ENCODE assay signal across 14 mouse cellular contexts in the genomic region with DNA sequence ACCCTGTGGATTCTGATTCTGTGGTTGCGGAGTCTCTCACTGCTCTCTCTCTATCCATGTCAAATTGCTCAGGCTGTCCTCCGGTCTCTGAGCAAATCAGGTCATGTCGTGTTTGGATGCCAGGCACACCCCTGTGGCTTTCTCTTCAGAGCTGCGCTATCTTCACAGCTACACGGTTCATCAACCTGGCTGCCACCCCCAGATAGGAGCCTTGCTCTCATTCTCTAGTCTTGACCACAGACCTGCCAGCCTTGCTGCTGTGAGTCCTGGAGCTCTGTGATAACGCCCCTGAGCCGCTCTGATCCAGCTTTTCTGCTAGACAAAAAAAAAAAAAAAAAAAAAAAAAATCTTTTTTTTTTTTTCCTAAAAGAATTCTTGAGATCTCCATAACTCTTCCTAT.
DNase-seq lines count a peak whose midpoint lies in the region; ATAC-seq and TF ChIP-seq lines count a peak whose summit lies in the region.
"Had no signal": no experiment of that assay in that cellular context is flagged by ENCODE, and none has a peak within 500 bp of the region (broad histone marks: within the 10 kb centered on the region; RNA-seq: fewer than 3 reads in every experiment).

No protein-coding gene starts in this region.

- no peaks in the 10 kb centered on the region for H3K9me3 ChIP-seq in heart, embryonic 11.5 days (replicated peaks; ENCODE audit: control insufficient read depth, low read length)
- H3K9me3 ChIP-seq in G1E (replicated peaks): no peaks in the 10 kb centered on the region
- H3K9me3 ChIP-seq in liver, embryonic 14.5 days (ENCODE audit: control insufficient read depth, low read length): no peaks in the 10 kb centered on the region
- H3K9me3 ChIP-seq: embryonic facial prominence, embryonic 15.5 days; forebrain, embryonic 15.5 days; limb, embryonic 12.5 days; neural tube, embryonic 15.5 days had no signal

- no peak for TF ChIP-seq POLR2A in heart, adult 2 months (IDR thresholded peaks at IDR 0.05; ENCODE audit: insufficient read depth, low read depth, low read length)

- H3K27ac ChIP-seq in heart, embryonic 11.5 days (ENCODE audit: low read depth, low read length): no peak overlapping the region
- no peak overlapping the region for H3K27ac ChIP-seq in heart, adult 2 months
- no peak overlapping the region for H3K27ac ChIP-seq in liver, embryonic 14.5 days
- H3K27ac ChIP-seq: embryonic facial prominence, embryonic 15.5 days; forebrain, embryonic 15.5 days; gastrocnemius, adult 2 months; limb, embryonic 12.5 days; neural tube, embryonic 15.5 days had no signal

- 56% methylated on average over 7 of the region's 7 CpGs for WGBS in heart, embryonic 11.5 days (ENCODE audit: insufficient replicate concordance)
- WGBS in heart, adult 2 months: 69% methylated on average over 7 of the region's 7 CpGs
- 19% methylated on average over 7 of the region's 7 CpGs for WGBS in liver, embryonic 14.5 days (ENCODE audit: insufficient replicate concordance)

- H3K79me2 ChIP-seq in heart, adult 2 months (replicated peaks; ENCODE audit: control insufficient read depth, insufficient read depth, low read length): no peaks in the 10 kb centered on the region

- TF ChIP-seq CTCF in heart, adult 2 months (IDR thresholded peaks at IDR 0.05): no peak
- TF ChIP-seq CTCF in G1E (IDR thresholded peaks at IDR 0.05; ENCODE audit: low read depth, low read length): no peak
- TF ChIP-seq CTCF in liver, embryonic 14.5 days (IDR thresholded peaks at IDR 0.05; ENCODE audit: low read depth): no peak

- no peak for DNase-seq in heart, adult 2 months
- DNase-seq in G1E (ENCODE audit: low spot score): peak; percentile 25
- peak; percentile 74 for DNase-seq in c-Kit-positive CD71-positive TER-119-positive erythroid progenitor cells, embryonic 14.5 days (ENCODE audit: low spot score)
- peak; percentile 60 to 73 (median 64) for DNase-seq in liver, embryonic 14.5 days (ENCODE audit: low read depth in 3 of 3, low spot score in 3 of 3)
- no peak for DNase-seq in thymus, postnatal 10 days (ENCODE audit: low spot score in 2 of 2)
- DNase-seq in left cerebral cortex, adult 18-20 months (ENCODE audit: low spot score in 2 of 2): no peak
- DNase-seq: gastrocnemius, adult 2 months; kidney, postnatal 14 days; lung, postnatal 10 days had no signal

- H3K4me3 ChIP-seq in heart, embryonic 11.5 days (ENCODE audit: low read depth, low read length): no peak overlapping the region
- no peak overlapping the region for H3K4me3 ChIP-seq in heart, adult 2 months
- H3K4me3 ChIP-seq in G1E (ENCODE audit: low read depth, low read length): no peak overlapping the region
- H3K4me3 ChIP-seq in liver, embryonic 14.5 days (ENCODE audit: insufficient read depth in 1 of 2, low read depth in 2 of 2, low read length in 2 of 2): no peak overlapping the region
- H3K4me3 ChIP-seq: embryonic facial prominence, embryonic 15.5 days; forebrain, embryonic 15.5 days; gastrocnemius, adult 2 months; limb, embryonic 12.5 days; neural tube, embryonic 15.5 days had no signal

- TF ChIP-seq EP300 in heart, adult 2 months (IDR thresholded peaks at IDR 0.05; ENCODE audit: insufficient read depth, low read depth, low read length): no peak
- TF ChIP-seq EP300 in liver, embryonic 14.5 days (IDR thresholded peaks at IDR 0.05; ENCODE audit: low read depth): peak; percentile 74

- no peaks in the 10 kb centered on the region for H3K36me3 ChIP-seq in heart, embryonic 11.5 days (ENCODE audit: control insufficient read depth, insufficient read depth, low read length)
- no peaks in the 10 kb centered on the region for H3K36me3 ChIP-seq in heart, adult 2 months (ENCODE audit: control insufficient read depth, insufficient read depth, low read length)
- H3K36me3 ChIP-seq in G1E (replicated peaks): no peaks in the 10 kb centered on the region
- H3K36me3 ChIP-seq in liver, embryonic 14.5 days (replicated peaks; ENCODE audit: control insufficient read depth, insufficient read depth, low read depth): no peaks in the 10 kb centered on the region
- H3K36me3 ChIP-seq: embryonic facial prominence, embryonic 15.5 days; forebrain, embryonic 15.5 days; limb, embryonic 12.5 days; neural tube, embryonic 15.5 days had no signal

- intact Hi-C loops in heart, adult 2 months (cut with DNase I): no loop called here

- no peaks in the 10 kb centered on the region for H3K27me3 ChIP-seq in heart, embryonic 11.5 days (ENCODE audit: control insufficient read depth, insufficient read depth, low read length)
- H3K27me3 ChIP-seq in heart, adult 2 months (ENCODE audit: control insufficient read depth, insufficient read depth, low read length): no peaks in the 10 kb centered on the region
- peaks cover 38% of the 10 kb centered on the region for H3K27me3 ChIP-seq in G1E (ENCODE audit: insufficient read depth, low read length)
- no peaks in the 10 kb centered on the region; the same call in none of the 2 replicates for H3K27me3 ChIP-seq in liver, embryonic 14.5 days (ENCODE audit: control insufficient read depth, insufficient read depth, low read length)
- H3K27me3 ChIP-seq: embryonic facial prominence, embryonic 15.5 days; forebrain, embryonic 15.5 days; limb, embryonic 12.5 days; neural tube, embryonic 15.5 days had no signal

- no peak overlapping the region for H3K4me2 ChIP-seq in heart, embryonic 11.5 days
- no peak overlapping the region for H3K4me2 ChIP-seq in liver, embryonic 14.5 days (ENCODE audit: low read depth)
- H3K4me2 ChIP-seq: embryonic facial prominence, embryonic 15.5 days; forebrain, embryonic 15.5 days; limb, embryonic 12.5 days; neural tube, embryonic 15.5 days had no signal

- no peak overlapping the region for H3K9ac ChIP-seq in heart, embryonic 11.5 days (ENCODE audit: low read depth, low read length)
- H3K9ac ChIP-seq in heart, adult 2 months (ENCODE audit: low read depth, low read length): no peak overlapping the region
- H3K9ac ChIP-seq in liver, embryonic 14.5 days (replicated peaks): no peak overlapping the region
- H3K9ac ChIP-seq: embryonic facial prominence, embryonic 15.5 days; forebrain, embryonic 15.5 days; limb, embryonic 12.5 days; neural tube, embryonic 15.5 days had no signal

- H3K4me1 ChIP-seq in heart, embryonic 11.5 days (ENCODE audit: control insufficient read depth, insufficient read depth, low read length): no peaks in the 10 kb centered on the region
- no peaks in the 10 kb centered on the region for H3K4me1 ChIP-seq in heart, adult 2 months (ENCODE audit: control insufficient read depth, insufficient read depth, low read length)
- peaks cover 20% of the 10 kb centered on the region for H3K4me1 ChIP-seq in G1E (ENCODE audit: insufficient read depth, low read depth, low read length)
- peaks cover 0 to 6% of the 10 kb centered on the region in 2 experiments; a peak in 2 of 4 replicates for H3K4me1 ChIP-seq in liver, embryonic 14.5 days (replicated peaks; ENCODE audit: control insufficient read depth in 2 of 2, insufficient read depth in 2 of 2, low read length in 1 of 2)
- H3K4me1 ChIP-seq: embryonic facial prominence, embryonic 15.5 days; forebrain, embryonic 15.5 days; limb, embryonic 12.5 days; neural tube, embryonic 15.5 days had no signal

- ATAC-seq in heart, embryonic 11.5 days (replicated peaks; ENCODE audit: insufficient number of reproducible peaks, low FRiP score, low TSS enrichment): peak; percentile 59; the same call in 1 of the 2 replicates
- peak; percentile 94 for ATAC-seq in G1E (ENCODE audit: extremely low read depth, insufficient number of reproducible peaks, low FRiP score, poor library complexity, severe bottlenecking)
- peak; percentile 96 for ATAC-seq in liver, embryonic 14.5 days (ENCODE audit: insufficient read depth)
- ATAC-seq: forebrain, embryonic 15.5 days had no signal

Comparison
In these comparisons a context has a peak if more than half of its experiments do, and no peak if none do; other contexts are left out.
1. DNase-seq: peak in G1E (single experiment), c-Kit-positive CD71-positive TER-119-positive erythroid progenitor cells, embryonic 14.5 days (single experiment) and liver, embryonic 14.5 days (3 of 3); none in heart, adult 2 months (0 of 2), thymus, postnatal 10 days (0 of 2) and left cerebral cortex, adult 18-20 months (0 of 2).
2. Peak in every context shown above with its lines, with median percentiles within 50 percentile points of each other: ATAC-seq.